Mouse (Mus musculus): ENCODE results near the gene Fmo6.

Gene Fmo6

GRCm38 (mm10) chr1:162912085-162912484 lies 25.2 kb downstream of the Fmo6 start:
- DNase-seq: no peak

GRCm38 (mm10) chr1:162901879-162902278 lies 35.4 kb downstream of the Fmo6 start:
- DNase-seq: no peak

GRCm38 (mm10) chr1:162897838-162898811 lies 39.2 kb downstream of the Fmo6 start, which contains the start of gene Fmo2:
Gene Fmo2 (minus strand): TSS chr1:162898726.
- DNase-seq: peak; percentile 68 to 70

GRCm38 (mm10) chr1:162895900-162896299 lies 41.4 kb downstream of the Fmo6 start:
- peak; percentile 66 to 79 for DNase-seq

GRCm38 (mm10) chr1:162893014-162893413 lies 44.3 kb downstream of the Fmo6 start:
- DNase-seq: no peak

- DNase-seq: peak; percentile 56 to 72
Measured at GRCm38 (mm10) chr1:162891980-162892451, 45.3 kb downstream of the Fmo6 start.

GRCm38 (mm10) chr1:162888646-162889045 lies 48.7 kb downstream of the Fmo6 start:
- DNase-seq: no peak

- DNase-seq: no peak
Measured at GRCm38 (mm10) chr1:162887644-162888043, 49.7 kb downstream of the Fmo6 start.

- no peak for DNase-seq
Measured at GRCm38 (mm10) chr1:162886138-162886816, 51.0 kb downstream of the Fmo6 start.

GRCm38 (mm10) chr1:162882681-162883080 lies 54.6 kb downstream of the Fmo6 start:
- no peak for DNase-seq

GRCm38 (mm10) chr1:162879595-162880369 lies 57.5 kb downstream of the Fmo6 start:
- DNase-seq: peak in 1 of 2 experiments; percentile 84

GRCm38 (mm10) chr1:162875091-162875490 lies 62.2 kb downstream of the Fmo6 start:
- no peak for DNase-seq

GRCm38 (mm10) chr1:162871701-162872311 lies 65.5 kb downstream of the Fmo6 start:
- peak; percentile 63 to 69 for DNase-seq

- DNase-seq: no peak
Measured at GRCm38 (mm10) chr1:162870978-162871377, 66.3 kb downstream of the Fmo6 start.

GRCm38 (mm10) chr1:162867396-162867795 lies 69.9 kb downstream of the Fmo6 start:
- no peak for DNase-seq

Measured in kidney, adult 8-10 months (tissue).